Comparison of ENCODE assay signal across 9 mouse cellular contexts in genomic region chr9:13536419-13537261, GRCm38 (mm10).
DNase-seq lines count a peak whose midpoint lies in the region; ATAC-seq and TF ChIP-seq lines count a peak whose summit lies in the region.
"Had no signal": no experiment of that assay in that cellular context is flagged by ENCODE, and none has a peak within 500 bp of the region (broad histone marks: within the 10 kb centered on the region; RNA-seq: fewer than 3 reads in every experiment).

No protein-coding gene starts in this region.

- 0 out of 2 replicates have a peak, but pooled peaks cover 5% of the 10 kb centered on the region for H3K9me3 ChIP-seq in heart, embryonic 13.5 days
- H3K9me3 ChIP-seq in limb, embryonic 14.5 days (ENCODE audit: control insufficient read depth, low read length) = peaks cover 4% of the 10 kb centered on the region; the same call in 1 of the 2 replicates

- H3K4me2 ChIP-seq in heart, embryonic 13.5 days = peak overlapping the region; percentile 22; the same call in 1 of the 2 replicates
- H3K4me2 ChIP-seq in limb, embryonic 14.5 days (replicated peaks; ENCODE audit: low read depth, low read length, severe bottlenecking) = no peak overlapping the region
- H3K4me2 ChIP-seq: neural tube, embryonic 13.5 days had no signal

- DNase-seq in retina, postnatal 1 day = peak; percentile 14
- DNase-seq in retina, embryonic 14.5 days (ENCODE audit: low spot score) = no peak
- no peak for DNase-seq in limb, embryonic 14.5 days (ENCODE audit: low spot score)
- DNase-seq in cerebellum, postnatal 25 days = no peak
- DNase-seq in layer of hippocampus, adult 11-12 months (ENCODE audit: low spot score) = no peak
- DNase-seq in right cerebral cortex, adult 2 months (ENCODE audit: low spot score in 2 of 2) = no peak

- no peak for TF ChIP-seq POLR2A in limb, embryonic 14.5 days (IDR thresholded peaks at IDR 0.05; ENCODE audit: borderline replicate concordance, extremely low read depth, insufficient read depth, insufficient read length)

- H3K27me3 ChIP-seq in heart, embryonic 13.5 days (replicated peaks) = no peaks in the 10 kb centered on the region
- no peaks in the 10 kb centered on the region for H3K27me3 ChIP-seq in limb, embryonic 14.5 days (ENCODE audit: control insufficient read depth, insufficient read depth, low read length)
- H3K27me3 ChIP-seq: neural tube, embryonic 13.5 days had no signal

- peak overlapping the region; percentile 73 for H3K27ac ChIP-seq in heart, embryonic 13.5 days (replicated peaks)
- H3K27ac ChIP-seq in limb, embryonic 14.5 days (replicated peaks; ENCODE audit: low read depth, low read length) = no peak overlapping the region
- H3K27ac ChIP-seq: neural tube, embryonic 13.5 days had no signal

- H3K4me1 ChIP-seq in heart, embryonic 13.5 days = peaks cover 47% of the 10 kb centered on the region
- H3K4me1 ChIP-seq in limb, embryonic 14.5 days (ENCODE audit: control insufficient read depth, insufficient read depth, low read length) = peaks cover 31% of the 10 kb centered on the region

- WGBS in heart, embryonic 13.5 days = 43% methylated on average over 12 of the region's 12 CpGs
- 20% methylated on average over 12 of the region's 12 CpGs for WGBS in limb, embryonic 14.5 days

- ATAC-seq in heart, embryonic 13.5 days (ENCODE audit: extremely low read depth, insufficient number of reproducible peaks, low FRiP score, low TSS enrichment) = no peak
- peak; percentile 32; the same call in 1 of the 2 replicates for ATAC-seq in limb, embryonic 14.5 days (ENCODE audit: low FRiP score, low read depth)
- peak; percentile 88 for ATAC-seq in neutrophil, adult 5-6 weeks (ENCODE audit: extremely low read depth, insufficient number of reproducible peaks, low FRiP score, poor library complexity, severe bottlenecking)

- H3K9ac ChIP-seq in heart, embryonic 13.5 days = no peak overlapping the region
- H3K9ac ChIP-seq in limb, embryonic 14.5 days (ENCODE audit: low read depth, low read length, severe bottlenecking) = no peak overlapping the region
- H3K9ac ChIP-seq: neural tube, embryonic 13.5 days had no signal

- no peak overlapping the region for H3K4me3 ChIP-seq in heart, embryonic 13.5 days
- H3K4me3 ChIP-seq in limb, embryonic 14.5 days (replicated peaks; ENCODE audit: low read length) = no peak overlapping the region
- H3K4me3 ChIP-seq: neural tube, embryonic 13.5 days had no signal

- 0 out of 2 replicates have a peak, but pooled peaks cover 3% of the 10 kb centered on the region for H3K36me3 ChIP-seq in heart, embryonic 13.5 days
- H3K36me3 ChIP-seq in limb, embryonic 14.5 days (ENCODE audit: control insufficient read depth, insufficient read depth, low read length) = no peaks in the 10 kb centered on the region
- H3K36me3 ChIP-seq: neural tube, embryonic 13.5 days had no signal
